Mouse (Mus musculus) liver, postnatal 0 days (tissue): ENCODE measurements around the gene Ces4a. TPM values are rescaled to one million over a fixed set of nuclear protein-coding genes. Genes with fewer than 3 reads are reported as not detected.
A peak's percentile ranks its signal among the peaks of the same experiment; 100 is the strongest.
"Not testable (repeated sequence)": the region's sequence is repeated elsewhere in the genome, so short reads cannot be mapped to it uniquely, and the experiment has no call there.

ENCODE experiments used
- ATAC-seq: fragments of 200-750 bp; cut with Nextera tagmentation; 2 replicates; pipeline ENCODE4 v1.8.0; 2017; ENCODE audit warnings: mild to moderate bottlenecking, moderate library complexity
- DNase-seq: peaks from one replicate; pipeline ENCODE4 v3.0.0-alpha.2; 2016
- H3K27ac ChIP-seq: fragments of 300-500 bp; sonication (generic); 2 replicates; pipeline ENCODE4 v1.5.1; 2014; ENCODE audit warnings: antibody characterized with exemption, moderate library complexity, mild to moderate bottlenecking, low read depth
- H3K27me3 ChIP-seq: fragments of 300-500 bp; sonication (generic); 2 replicates; pipeline ENCODE4 v1.6.1; 2014; ENCODE audit warnings: low read length, control low read depth, mixed read lengths; ENCODE audit not compliant: insufficient read depth
- H3K36me3 ChIP-seq: fragments of 300-500 bp; sonication (generic); replicated peaks from 2 replicates; pipeline ENCODE4 v1.6.1; 2014; ENCODE audit warnings: mild to moderate bottlenecking, control low read depth, low read length, moderate library complexity, mixed read lengths; ENCODE audit not compliant: insufficient read depth
- H3K4me1 ChIP-seq: fragments of 300-500 bp; sonication (generic); 2 replicates; pipeline ENCODE4 v1.6.1; 2014; ENCODE audit warnings: antibody characterized with exemption, mild to moderate bottlenecking, control low read depth; ENCODE audit not compliant: insufficient read depth
- H3K4me2 ChIP-seq: fragments of 300-500 bp; sonication (generic); 2 replicates; pipeline ENCODE4 v1.6.1; 2014; ENCODE audit warnings: low read depth, mild to moderate bottlenecking, low read length, moderate library complexity, mixed read lengths
- H3K4me3 ChIP-seq: fragments of 300-500 bp; sonication (generic); 2 replicates; pipeline ENCODE4 v1.5.1; 2014; ENCODE audit warnings: low read depth, low read length
- H3K9ac ChIP-seq: fragments of 300-500 bp; sonication (generic); replicated peaks from 2 replicates; pipeline ENCODE4 v1.6.1; 2014; ENCODE audit warnings: mild to moderate bottlenecking, moderate library complexity
- H3K9me3 ChIP-seq: fragments of 300-500 bp; sonication (generic); 2 replicates; pipeline ENCODE4 v1.6.1; 2016; ENCODE audit warnings: mild to moderate bottlenecking, control low read depth, low read length, mixed read lengths
- CTCF ChIP-seq: sonication (generic); IDR thresholded peaks from 2 replicates; pipeline ENCODE4 v1.5.1; 2016; ENCODE audit warnings: antibody characterized with exemption, low read depth
- EP300 ChIP-seq: IDR thresholded peaks from 2 replicates; pipeline ENCODE4 v1.6.1; 2016; ENCODE audit warnings: antibody characterized with exemption, low read depth, mild to moderate bottlenecking
- WGBS: fragments of 180-500 bp; shearing (Covaris S2); extraction: QIAGEN DNeasy Blood & Tissue Kit; methylation state at CpG from one replicate; pipeline ENCODE4 v1.1.7; 2014; ENCODE audit not compliant: insufficient replicate concordance; 5-methylcytosine and 5-hydroxymethylcytosine counted together
- polyA plus RNA-seq: library from polyadenylated mRNA; unstranded; fragments of >200 nt; fragmentation: Nextera tagmentation; extraction: Ambion mirVana; gene quantifications from 2 replicates; pipeline ENCODE4 v1.2.1, GENCODE M21; 2015

The Ces4a gene
- 0.07 TPM in 1 of 2 replicates, not detected in the other for polyA plus RNA-seq

GRCm38 (mm10) chr8:105131509-105131908 is at the start of gene Ces4a:
TSS of gene Ces4a (plus strand) at chr8:105131800.
- DNase-seq, result peak; percentile 5

GRCm38 (mm10) chr8:105083449-105084050 is 48.0 kb upstream of the Ces4a start, which contains the start of gene Ces3b:
TSS of gene Ces3b (plus strand) at chr8:105083753.
- no peak within 1 kb of the TSS for H3K4me3 ChIP-seq
- ATAC-seq (no peak), DNase-seq (no peak)
- no peak within 1 kb of the TSS for H3K9ac ChIP-seq
- no peak within 1 kb of the TSS for H3K4me2 ChIP-seq
- no peaks in the 10 kb centered on the region for H3K4me1 ChIP-seq
- no peak within 1 kb of the TSS for H3K27ac ChIP-seq
- no peaks in the 10 kb centered on the region for H3K27me3 ChIP-seq
- TF ChIP-seq CTCF (no peak), EP300 (no peak)
- no peaks in the 10 kb centered on the region for H3K9me3 ChIP-seq
- H3K36me3 ChIP-seq, result no peaks in the 10 kb centered on the region
- WGBS, result 55% methylated on average over 7 of the region's 7 CpGs

More at GRCm38 (mm10) chr8:105131509-105131908, at the start of gene Ces4a:
- no peak within 1 kb of the TSS for H3K27ac ChIP-seq
- H3K4me2 ChIP-seq, result no peak within 1 kb of the TSS
- 67% methylated on average over 5 of the region's 5 CpGs for WGBS
- TF ChIP-seq CTCF, result no peak
- no peak for TF ChIP-seq EP300
- no peaks in the 10 kb centered on the region for H3K4me1 ChIP-seq
- H3K9ac ChIP-seq, result no peak within 1 kb of the TSS
- H3K9me3 ChIP-seq, result no peaks in the 10 kb centered on the region
- H3K36me3 ChIP-seq, result no peaks in the 10 kb centered on the region
- no peaks in the 10 kb centered on the region for H3K27me3 ChIP-seq
- ATAC-seq, result no peak
- no peak within 1 kb of the TSS for H3K4me3 ChIP-seq

- H3K9me3 ChIP-seq, DNase-seq: not testable (repeated sequence)
- WGBS, result 83% methylated on average over 5 of the region's 5 CpGs
Measured at GRCm38 (mm10) chr8:105088166-105088565, 43.4 kb upstream of the Ces4a start.

GRCm38 (mm10) chr8:105088581-105088980 is 43.0 kb upstream of the Ces4a start:
- WGBS, result 52% methylated on average over 4 of the region's 4 CpGs
- Histone ChIP-seq H3K4me3 (no peak overlapping the region), H3K9ac (no peak overlapping the region), H3K4me2 (no peak overlapping the region), H3K36me3 (no peaks in the 10 kb centered on the region), H3K9me3 (no peaks in the 10 kb centered on the region), H3K4me1 (no peaks in the 10 kb centered on the region), H3K27me3 (no peaks in the 10 kb centered on the region), H3K27ac (no peak overlapping the region)
- TF ChIP-seq EP300, result no peak
- no peak for TF ChIP-seq CTCF
- ATAC-seq (no peak), DNase-seq (no peak)

More at GRCm38 (mm10) chr8:105088166-105088565, 43.4 kb upstream of the Ces4a start:
- not testable (repeated sequence) for H3K4me1 ChIP-seq, H3K4me2 ChIP-seq, H3K36me3 ChIP-seq, H3K27ac ChIP-seq, ATAC-seq, H3K9ac ChIP-seq, H3K27me3 ChIP-seq, H3K4me3 ChIP-seq

- 66% methylated on average over 3 of the region's 3 CpGs for WGBS
- ATAC-seq (no peak), DNase-seq (peak; percentile 7)
- no peak overlapping the region for H3K4me3 ChIP-seq
- no peaks in the 10 kb centered on the region for H3K36me3 ChIP-seq
- TF ChIP-seq CTCF, result no peak
- no peaks in the 10 kb centered on the region for H3K9me3 ChIP-seq
- H3K27ac ChIP-seq, result no peak overlapping the region
- no peak overlapping the region for H3K9ac ChIP-seq
- no peak overlapping the region for H3K4me2 ChIP-seq
- no peaks in the 10 kb centered on the region for H3K4me1 ChIP-seq
- H3K27me3 ChIP-seq, result no peaks in the 10 kb centered on the region
Measured at GRCm38 (mm10) chr8:105093992-105094391, 37.6 kb upstream of the Ces4a start.

GRCm38 (mm10) chr8:105102101-105102785 is 29.4 kb upstream of the Ces4a start:
- not testable (repeated sequence) for H3K4me2 ChIP-seq, H3K9ac ChIP-seq, H3K4me3 ChIP-seq, H3K9me3 ChIP-seq, H3K27me3 ChIP-seq, H3K36me3 ChIP-seq, H3K4me1 ChIP-seq, ATAC-seq, H3K27ac ChIP-seq, DNase-seq
- WGBS, result 70% methylated on average over 4 of the region's 4 CpGs

- H3K9ac ChIP-seq, result not testable (repeated sequence)
Measured at GRCm38 (mm10) chr8:105103701-105104100, 27.9 kb upstream of the Ces4a start.

More at GRCm38 (mm10) chr8:105103701-105104100, 27.9 kb upstream of the Ces4a start:
- not testable (repeated sequence) for H3K4me3 ChIP-seq, H3K36me3 ChIP-seq, H3K4me1 ChIP-seq, DNase-seq, H3K27me3 ChIP-seq, H3K9me3 ChIP-seq, H3K4me2 ChIP-seq
- 48% methylated on average over 5 of the region's 5 CpGs for WGBS
- peak; percentile 79 for ATAC-seq
- H3K27ac ChIP-seq, result peak overlapping the region; percentile 72
